Mouse (Mus musculus): ENCODE data around the gene Cep70.

Gene Cep70

DNA sequence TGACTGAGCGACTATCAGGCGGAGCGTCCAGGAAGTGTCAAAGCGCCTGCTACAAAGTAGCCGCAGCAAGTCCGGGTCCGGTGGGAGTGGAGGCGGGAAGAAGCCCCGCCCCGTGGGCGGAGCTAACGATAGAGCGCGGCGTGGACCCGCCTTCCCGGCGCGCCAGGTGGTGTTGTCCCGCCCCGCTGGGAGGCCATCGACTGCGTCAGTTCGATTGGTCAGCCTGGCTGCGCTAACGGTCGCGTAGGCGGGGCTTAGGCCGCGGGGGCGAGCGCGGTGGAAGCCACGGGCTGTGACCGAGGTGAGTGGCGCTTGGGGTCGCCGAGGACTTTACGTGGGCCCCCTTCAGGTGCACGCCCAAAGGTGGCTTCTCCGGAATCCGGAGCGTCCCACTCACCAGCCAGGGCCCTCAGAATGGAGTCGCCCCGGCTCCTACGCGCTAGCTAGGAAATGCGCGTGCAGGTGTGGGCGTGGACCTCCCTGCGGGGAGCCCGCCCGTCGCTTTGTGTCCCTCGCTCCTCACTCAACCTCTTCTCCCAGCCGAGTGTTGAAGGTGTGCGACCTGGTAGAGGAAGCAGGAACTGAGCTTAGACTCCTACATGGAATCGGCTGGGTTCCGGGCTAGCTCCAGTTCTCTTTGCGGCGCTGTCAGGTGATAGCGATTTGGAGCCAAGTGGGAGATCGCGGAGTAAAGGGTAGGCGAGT, at the start of gene Cep70:
Gene Cep70, plus strand, starts transcription at position 178 of the 705 bp plus-strand sequence.
- DNase-seq (ENCODE audit: low spot score) = peak; percentile 95

DNA sequence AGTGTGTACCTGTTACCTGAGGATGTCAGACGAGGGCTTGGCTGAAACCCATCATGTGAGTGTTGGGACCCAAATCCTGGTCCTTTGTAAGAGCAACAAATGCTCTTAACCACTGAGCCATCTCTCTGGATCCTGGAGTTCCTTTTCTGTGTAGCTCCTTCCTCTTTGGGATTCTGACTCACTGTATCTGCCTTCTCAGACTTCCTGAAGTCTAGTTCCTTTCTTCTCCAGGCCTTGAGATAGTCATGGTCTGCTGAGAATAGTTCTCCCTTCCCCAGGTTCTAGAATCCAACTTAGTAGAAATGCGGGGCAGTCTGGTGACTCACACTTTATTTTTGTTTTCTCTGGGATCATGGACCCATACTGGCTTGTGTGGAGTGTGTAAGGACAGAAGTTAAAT, 30.5 kb upstream of the Cep70 start:
- DNase-seq (ENCODE audit: low spot score) = no peak

DNA sequence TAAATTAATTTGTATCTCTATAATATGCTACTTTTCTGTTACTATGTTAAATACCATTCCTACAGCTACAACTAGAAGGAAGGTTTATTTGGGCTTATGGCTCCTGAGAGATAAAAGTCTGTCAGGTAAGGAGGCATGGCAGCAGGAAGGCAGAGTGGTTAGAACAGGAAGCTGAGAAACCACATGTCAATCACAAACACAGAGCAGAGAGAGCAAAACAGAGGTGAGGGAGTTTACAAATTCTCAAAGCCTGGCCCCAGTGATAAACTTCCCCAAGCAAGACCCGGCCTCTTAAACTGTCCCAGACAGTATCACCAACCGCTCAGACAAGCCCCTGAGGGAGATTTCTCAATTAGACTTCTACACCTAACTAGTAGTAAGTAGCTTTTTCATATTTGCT, 27.0 kb upstream of the Cep70 start:
- no peak for DNase-seq (ENCODE audit: low spot score)

DNA sequence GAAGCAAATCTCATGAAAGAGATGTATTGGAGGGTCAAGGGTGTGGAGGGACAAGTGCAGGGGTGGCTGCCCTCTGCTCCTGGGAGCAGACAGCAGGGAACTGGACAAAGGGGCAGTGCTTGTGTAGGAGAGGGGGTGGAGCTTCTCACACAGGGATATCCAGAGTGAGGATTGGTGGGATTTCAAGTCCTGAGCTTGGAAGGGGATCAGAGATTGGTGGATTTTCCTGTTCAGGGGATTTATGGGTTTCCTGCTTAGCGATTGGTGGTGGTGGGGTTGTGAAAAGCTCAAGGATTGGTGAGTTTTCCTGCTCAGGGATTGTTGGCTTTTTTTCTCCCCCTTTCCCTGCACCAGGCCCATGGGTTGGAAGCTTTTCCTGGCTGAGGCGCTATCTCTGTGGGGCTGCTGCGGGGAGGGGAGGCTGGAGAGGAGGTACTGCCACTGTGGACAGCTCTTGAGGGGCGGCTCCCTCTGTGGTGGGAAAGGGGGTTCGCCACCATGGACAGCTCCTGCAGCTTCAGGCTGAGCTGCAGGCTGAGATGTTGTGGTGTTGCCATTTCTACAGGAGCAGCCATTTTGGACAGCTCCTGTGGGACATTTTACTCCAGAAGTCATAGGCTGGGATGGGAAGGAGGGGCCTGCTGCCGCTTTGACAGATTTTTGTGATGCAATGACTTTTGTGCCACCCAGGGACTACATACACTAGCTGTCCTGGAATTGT, 25.0 kb upstream of the Cep70 start:
- DNase-seq (ENCODE audit: low spot score) = peak; percentile 3

DNA sequence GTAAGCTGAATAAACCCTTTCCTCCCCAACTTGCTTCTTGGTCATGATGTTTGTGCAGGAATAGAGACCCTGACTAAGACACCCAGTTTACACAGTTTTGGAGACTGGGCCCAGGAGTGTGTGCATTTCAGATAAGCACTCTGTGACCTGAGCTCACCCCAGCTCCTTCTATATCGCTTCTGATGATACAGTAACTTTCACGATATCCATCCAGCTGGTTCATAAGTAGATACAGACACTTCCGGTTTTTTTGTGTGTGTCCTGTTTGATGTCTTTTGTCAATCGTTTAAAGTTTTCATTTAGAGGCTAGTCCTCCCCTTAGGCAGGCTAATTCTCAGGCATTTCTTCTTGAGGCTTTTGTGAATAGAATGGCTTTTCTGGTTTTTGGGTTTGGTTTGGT, 21.5 kb upstream of the Cep70 start:
- DNase-seq (ENCODE audit: low spot score) = no peak

DNA sequence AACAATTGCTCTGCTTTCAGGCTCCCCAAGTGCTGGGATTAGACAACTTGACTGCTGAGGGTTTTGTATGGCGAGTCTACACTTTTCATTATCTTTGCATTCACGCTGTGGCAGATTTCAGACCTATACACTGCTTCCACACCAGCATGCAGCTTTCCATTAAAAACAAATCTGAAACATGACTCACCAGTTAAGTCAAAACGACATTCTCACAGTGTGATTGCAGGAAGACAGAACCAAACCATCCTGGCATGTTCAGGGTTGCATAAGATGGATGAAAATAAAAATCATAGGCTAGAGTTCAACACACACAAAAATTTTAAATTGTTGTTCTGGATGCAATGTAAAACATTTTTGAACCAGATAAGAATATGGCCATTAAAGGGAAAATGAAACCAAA, 18.6 kb upstream of the Cep70 start:
- DNase-seq (ENCODE audit: low spot score) = no peak

DNA sequence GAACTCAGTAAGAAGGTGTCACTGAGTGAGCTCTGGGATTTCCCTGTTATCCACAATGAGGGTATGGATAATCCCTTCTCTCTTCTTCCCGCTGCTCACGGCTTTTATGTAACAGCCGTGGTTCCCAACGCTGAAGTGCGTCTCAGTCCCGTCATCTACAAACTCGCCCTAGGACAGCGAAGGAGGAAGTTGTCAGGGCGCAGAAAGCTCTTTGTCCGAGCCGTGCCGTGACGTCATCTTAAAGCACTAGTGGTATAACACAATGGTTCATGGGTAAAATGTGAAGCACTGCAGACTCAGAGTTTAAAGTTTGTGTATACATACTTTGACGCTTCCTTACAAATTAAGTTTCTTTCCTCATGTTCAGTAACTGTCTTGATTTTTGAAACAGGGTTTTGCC, 13.7 kb upstream of the Cep70 start:
- no peak for DNase-seq (ENCODE audit: low spot score)

DNA sequence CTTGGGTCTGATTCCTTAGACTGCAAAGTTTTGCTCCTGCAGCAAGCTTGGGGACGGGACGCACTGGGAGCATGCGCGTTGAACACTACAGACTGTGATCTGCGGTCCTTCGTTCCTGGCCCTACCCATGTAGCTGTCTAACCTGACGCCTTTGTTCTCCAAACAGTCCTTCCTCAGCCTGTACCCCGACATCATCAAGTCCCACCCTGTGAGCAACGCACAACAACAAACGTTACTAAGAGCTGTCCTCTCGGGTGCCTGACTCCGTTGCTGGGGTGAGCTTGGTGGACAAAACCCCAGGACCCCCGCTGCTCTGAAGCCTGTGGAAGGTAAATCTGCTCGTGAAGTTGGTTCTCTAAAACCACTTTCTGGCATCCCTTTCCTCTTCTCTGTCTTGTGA, 6.0 kb upstream of the Cep70 start, which contains the start of gene Faiml:
Gene Faiml, minus strand, starts transcription at position 101 of the 400 bp plus-strand sequence.
- no peak for DNase-seq (ENCODE audit: low spot score)

DNA sequence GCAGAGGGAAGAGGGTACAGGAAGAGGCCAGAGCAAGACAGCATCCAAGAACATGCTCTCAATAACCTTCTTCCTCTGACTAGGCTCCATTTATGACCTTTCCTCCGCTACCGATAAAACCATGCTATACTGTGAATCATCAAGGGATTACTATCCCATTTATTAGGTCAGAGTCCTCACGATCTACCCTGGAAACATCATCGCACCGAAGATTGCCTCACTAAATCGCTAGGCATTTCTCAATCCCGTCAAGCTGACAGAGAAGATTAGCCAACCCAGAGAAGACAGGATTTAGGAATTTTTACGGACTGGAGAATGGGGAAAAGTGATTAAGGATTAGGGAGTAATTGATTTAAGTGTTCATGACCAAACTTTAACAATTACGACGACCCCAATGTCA, 4.9 kb upstream of the Cep70 start:
- DNase-seq (ENCODE audit: low spot score) = no peak

DNA sequence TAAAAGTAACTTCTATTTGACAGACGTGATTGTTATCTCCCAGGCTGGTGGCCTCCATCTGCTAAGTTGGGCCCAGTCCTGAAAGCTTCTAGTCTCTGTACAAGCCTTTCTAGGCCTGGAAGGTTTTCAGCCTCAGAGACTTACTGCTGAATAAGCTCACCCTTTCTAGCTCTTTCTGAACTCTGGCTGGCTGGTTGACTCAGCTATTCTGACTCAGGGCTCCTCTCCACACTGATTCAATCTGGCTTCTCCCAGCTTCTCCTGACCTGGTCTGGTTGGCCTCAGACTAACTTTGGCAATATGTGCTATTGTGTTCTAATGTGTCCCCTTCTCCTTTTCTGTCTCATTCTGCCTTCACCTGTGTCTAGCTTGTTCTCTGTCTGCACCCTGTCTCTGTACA, 3.9 kb upstream of the Cep70 start:
- DNase-seq (ENCODE audit: low spot score) = no peak

DNA sequence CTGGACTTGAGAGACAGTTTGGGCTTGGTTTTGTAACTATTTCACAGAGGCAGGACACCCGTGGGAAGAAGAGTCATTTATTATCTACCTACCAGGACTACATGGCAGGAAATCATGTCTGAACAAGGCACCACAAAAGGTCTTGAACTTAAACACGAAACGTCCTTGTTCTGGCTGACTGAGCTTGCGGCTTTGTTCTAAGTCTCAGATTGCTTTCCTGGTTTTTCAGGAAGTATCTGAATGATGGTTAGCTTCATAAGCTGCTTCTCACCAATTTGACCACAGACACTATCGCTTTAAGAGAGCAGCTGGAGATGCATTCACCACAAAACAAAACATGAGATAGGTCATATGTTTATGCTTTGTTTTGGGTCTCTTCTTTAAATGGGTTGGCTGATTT, 2.6 kb upstream of the Cep70 start:
- DNase-seq (ENCODE audit: low spot score) = no peak

DNA sequence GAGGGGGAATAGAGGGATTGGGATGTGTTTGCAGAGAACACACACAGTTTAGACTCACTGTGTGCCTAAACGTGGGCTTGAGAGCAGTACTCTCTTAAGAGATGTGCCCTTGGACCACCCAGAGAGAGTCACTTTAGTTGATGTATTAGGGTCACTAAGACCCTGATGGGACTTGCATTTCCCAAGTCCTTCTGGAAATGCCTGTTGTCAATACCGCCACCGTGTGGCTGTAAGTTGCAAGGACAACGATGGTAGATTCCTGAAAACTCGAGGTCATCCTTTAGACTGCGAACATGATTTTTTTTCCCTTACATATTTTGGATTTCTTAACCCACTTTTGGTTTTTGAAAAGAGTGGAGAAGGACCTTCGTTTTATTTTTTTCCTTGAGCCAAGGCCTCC, 1.1 kb upstream of the Cep70 start:
- DNase-seq (ENCODE audit: low spot score) = peak; percentile 63

DNA sequence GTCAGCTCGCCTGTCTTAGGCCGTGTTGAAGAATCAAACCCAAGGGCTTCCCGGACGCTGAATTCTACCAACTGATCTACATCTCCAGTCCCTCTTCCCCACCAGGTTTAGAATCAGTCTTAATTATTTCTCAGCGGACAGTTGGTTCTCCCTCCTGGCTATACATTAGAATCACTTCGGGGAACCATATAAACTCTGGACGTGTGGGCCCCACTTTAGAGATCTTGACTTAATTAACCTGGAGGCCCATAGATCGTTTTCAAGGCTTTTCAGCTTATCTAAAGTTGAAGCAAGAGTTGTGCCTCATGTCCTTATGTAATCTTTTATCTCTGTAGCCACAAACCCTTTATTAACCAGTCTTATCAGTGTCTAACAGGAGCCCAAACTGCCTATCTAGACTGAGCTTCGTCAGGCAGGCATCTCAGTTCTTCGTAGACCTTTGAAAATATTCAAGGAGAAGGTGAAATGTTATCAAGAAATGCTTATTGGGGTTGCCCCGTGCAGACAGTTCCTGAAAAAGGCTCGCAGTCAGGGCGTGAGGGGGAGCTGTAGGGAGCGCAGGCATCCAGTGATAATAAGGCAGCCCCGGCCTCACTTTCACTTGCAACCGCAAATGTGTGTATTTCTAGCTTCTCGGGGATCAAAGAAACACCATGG, 506 bp upstream of the Cep70 start:
- DNase-seq (ENCODE audit: low spot score) = no peak

DNA sequence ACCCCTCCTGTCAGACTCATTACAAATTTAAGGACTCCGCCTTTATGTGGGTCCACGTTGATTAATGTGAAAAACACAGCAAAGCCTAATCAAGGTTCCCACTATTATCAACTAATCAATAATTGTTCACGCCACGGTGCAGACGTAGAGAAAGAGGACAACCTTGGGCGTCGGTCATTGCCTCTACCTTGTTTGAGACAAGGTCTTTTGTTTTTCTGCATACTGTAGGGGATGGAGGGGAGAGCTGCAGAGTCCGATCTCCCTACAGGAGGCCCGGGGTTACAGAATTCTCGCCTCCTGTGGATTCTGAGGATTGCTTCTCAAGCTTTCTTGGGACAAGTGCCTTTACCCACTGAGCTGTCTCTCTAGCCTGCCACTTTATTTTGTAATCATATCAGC, 727 bp downstream of the Cep70 start:
- DNase-seq (ENCODE audit: low spot score) = no peak

DNA sequence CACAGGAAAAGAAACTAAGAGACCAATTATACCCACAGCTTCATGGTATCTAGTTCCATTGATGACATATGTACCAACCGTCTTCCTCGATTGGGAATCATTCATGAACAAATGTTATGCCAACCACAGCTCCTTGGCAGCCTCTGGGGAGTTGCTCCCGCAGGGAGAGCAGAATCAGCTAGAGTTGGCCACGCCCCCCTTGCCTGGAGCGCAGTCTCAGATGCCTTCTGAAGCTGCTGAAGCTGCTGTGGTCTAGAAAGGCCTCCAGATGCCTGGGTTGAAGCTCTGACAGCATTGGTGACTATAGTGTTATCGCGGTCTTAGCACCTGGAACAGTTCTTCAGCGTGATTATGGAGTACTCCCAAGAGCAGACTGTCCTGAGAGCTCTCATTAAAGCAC, 5.1 kb downstream of the Cep70 start:
- DNase-seq (ENCODE audit: low spot score) = no peak

DNA sequence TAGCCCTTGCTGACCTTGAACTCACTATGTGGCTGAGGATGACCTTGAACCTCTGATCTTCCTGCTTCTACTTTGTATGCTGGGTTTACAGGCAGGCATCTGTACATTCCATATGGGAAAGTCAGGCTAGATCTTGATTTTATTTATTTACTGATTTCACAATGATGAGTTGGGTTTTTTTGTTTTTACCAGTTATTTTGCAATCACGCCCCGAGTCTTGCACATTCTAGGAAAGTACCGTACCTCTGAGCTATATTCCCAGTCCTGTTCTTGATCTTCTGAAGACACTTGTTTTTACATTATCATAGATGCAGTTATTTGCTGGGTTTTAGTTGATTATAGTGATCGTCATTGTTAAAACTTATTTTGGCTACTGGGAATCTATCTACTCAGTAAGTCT, 5.7 kb downstream of the Cep70 start:
- no peak for DNase-seq (ENCODE audit: low spot score)

DNA sequence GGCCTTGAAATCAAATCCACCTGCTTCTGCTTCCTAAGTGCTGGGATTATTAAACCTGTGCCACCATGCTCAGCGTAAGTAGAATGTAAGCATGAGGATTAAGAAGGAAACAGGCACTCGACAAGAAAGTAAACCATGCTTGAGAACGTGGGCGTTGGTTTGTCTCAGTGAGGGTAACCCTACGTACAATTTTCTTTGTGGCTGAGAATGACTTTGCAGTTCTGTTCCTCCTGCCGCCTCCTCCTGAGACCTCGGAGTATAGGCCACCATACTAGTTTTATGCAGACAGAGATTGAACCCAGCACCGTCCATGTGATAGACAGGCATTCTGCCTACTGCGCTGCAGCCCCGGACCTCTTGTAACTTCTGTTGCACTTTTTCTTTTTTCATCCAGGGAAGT, 10.7 kb downstream of the Cep70 start:
- no peak for DNase-seq (ENCODE audit: low spot score)

DNA sequence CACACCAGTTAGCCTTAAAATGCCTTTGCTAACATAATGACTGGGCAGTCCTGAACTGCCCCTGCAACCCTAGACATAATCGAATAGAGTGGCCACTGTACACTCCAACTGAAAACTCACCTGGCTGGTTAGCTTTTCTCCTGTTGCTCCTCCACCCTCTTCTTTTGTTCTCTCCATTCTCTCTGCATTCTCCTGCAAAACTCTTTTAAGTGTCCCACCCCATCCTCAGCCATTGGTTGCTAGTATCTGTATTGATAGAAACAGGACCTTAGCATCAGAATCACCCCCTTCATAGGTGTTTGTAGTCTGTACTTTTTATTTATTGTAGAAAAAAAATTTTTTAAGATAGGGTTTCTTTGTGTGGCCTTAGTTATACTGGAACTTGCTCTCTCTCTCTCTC, 13.0 kb downstream of the Cep70 start:
- no peak for DNase-seq (ENCODE audit: low spot score)

DNA sequence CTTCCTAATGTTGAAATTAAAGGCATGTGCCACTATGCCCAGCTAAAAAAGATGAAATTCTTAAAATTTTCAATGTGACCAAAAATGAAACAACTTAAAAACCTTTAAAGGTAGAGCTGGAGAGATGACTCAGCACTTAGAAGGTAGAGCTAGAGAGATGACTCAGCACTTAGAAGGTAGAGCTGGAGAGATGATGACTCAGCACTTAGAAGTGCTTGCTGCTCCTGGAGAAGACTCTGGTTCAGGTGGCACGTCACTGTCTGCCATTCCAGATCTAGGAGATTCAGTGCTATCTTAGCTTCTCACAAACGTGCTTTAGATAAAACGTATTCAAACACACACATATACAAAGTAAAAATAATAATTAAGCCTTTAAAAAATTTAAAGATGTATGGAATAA, 13.7 kb downstream of the Cep70 start:
- no peak for DNase-seq (ENCODE audit: low spot score)

DNA sequence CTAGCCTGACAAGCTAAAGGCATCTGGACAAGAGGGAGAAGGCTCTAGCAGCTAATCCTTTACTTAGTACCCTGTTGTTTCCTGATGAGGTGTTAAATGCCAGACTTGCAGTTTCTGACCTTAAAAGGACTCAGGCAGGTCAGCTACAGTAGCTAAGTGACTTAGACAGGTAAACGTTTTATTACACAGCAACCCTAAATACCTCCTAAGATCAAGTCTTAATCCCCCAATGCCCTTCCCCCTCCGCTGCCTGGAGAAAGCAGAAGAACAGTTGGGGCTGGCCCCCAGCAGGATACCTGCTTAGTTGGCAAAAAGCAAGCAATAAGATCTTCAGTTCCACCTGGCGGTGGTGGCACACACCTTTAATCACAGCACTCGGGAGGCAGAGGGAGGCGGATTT, 15.7 kb downstream of the Cep70 start:
- no peak for DNase-seq (ENCODE audit: low spot score)

DNA sequence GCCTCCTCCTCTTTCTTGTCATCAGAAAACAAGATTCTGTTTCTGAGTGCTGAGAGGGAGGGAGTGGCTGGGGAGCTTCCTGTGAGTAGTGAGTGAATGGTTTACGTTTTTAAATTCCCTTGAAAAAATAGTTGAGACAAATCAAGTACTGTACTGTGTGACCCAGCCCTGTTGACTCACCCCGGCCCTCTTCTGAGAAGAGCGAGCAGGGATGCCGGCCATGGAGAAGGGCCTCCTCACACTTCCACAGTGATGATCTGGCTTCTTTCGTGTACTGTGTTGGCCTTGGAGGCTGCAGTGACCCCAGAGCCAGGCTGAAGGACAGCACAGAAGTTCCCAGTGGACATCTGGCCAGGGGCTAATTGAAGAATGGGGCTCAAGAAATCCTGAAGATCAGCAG, 61.1 kb downstream of the Cep70 start:
- DNase-seq (ENCODE audit: low spot score) = no peak

DNA sequence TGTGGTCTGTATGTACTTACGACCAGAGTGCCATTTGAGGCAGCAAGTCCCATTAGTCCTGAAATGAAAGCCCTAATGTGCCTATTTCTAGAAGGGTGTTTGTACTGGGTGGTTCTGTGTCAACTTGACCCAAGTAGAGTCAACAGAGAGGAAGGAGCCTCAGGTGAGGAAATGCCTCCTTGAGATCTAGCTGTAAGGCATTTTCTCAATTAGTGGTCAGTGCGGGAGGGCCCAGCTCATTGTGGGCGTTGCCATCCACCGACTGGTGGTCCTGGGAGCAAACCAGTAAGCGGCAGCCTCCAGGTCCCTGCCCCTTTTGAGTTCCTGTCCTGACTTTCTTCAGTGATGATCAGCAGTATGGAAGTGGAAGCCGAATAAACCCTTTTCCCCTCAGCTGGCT, 63.1 kb downstream of the Cep70 start:
- no peak for DNase-seq (ENCODE audit: low spot score)

DNA sequence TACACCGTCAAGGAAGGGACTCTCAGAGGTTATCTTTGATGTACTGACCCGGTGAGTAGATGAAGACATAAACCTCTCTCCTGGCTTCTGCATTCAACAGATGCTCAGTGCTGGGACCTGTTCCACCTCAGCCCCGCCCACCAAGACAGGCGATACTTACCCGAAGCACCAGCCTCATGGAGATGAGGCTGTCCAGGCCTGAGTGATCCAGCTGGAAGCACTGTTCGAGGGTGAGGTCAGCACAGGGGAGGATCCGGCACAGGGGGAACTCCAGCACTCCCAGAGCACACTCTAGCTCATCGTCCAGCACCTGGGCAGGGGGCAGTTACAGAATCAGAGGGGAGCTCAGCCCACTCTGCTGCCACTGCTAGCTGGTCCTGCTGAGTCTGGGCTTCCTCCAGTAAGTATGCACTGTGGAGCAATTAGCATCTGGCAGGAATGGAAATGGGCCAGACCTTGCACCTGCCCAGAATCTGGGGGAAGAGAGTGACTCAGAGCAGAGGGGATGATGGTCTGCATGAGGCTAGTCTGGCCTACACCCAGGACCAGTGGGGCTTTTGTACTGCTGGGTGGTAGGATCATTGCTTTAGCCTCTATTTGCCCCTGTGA, 76.3 kb downstream of the Cep70 start:
- DNase-seq (ENCODE audit: low spot score) = no peak
